Mouse (Mus musculus) cerebellum, adult 2 months (tissue): ENCODE data around the gene Hormad2.

Source experiments
- CTCF ChIP-seq: fragments of 200-500 bp; IDR thresholded peaks from 2 replicates; pipeline ENCODE4 v1.5.1; 2011; ENCODE audit warnings: low read depth, mild to moderate bottlenecking, control low read depth, low read length, moderate library complexity, borderline replicate concordance; ENCODE audit not compliant: insufficient read depth
- POLR2A ChIP-seq: fragments of 200-500 bp; IDR thresholded peaks from 2 replicates; pipeline ENCODE4 v1.6.1; 2011; ENCODE audit warnings: low read length, control low read depth, borderline replicate concordance; ENCODE audit not compliant: insufficient read depth

GRCm38 (mm10) chr11:4355430-4355829 is 85.5 kb downstream of the Hormad2 start:
- no peak for TF ChIP-seq CTCF
- no peak for TF ChIP-seq POLR2A
